In genomic region chr12:50588137-50588761, GRCm38 (mm10) we compare ENCODE assay signal across 15 mouse cellular contexts.
"Had no signal": no experiment of that assay in that cellular context is flagged by ENCODE, and none has a peak within 500 bp of the region (broad histone marks: within the 10 kb centered on the region; RNA-seq: fewer than 3 reads in every experiment).

No protein-coding gene starts in this region.

- H3K27ac ChIP-seq: intestine, embryonic 15.5 days; limb, embryonic 10.5 days; limb, embryonic 13.5 days; liver, embryonic 12.5 days; liver, embryonic 15.5 days had no signal

- H3K9ac ChIP-seq: intestine, embryonic 15.5 days; limb, embryonic 13.5 days; liver, embryonic 12.5 days; liver, embryonic 15.5 days had no signal

- DNase-seq: kidney, adult 18-20 months; kidney, adult 9 months; kidney, postnatal 14 days; kidney, postnatal 4 days; liver; lung, postnatal 4 days; midbrain, embryonic 14.5 days; right cerebral cortex, postnatal 4 days; thymus, postnatal 25 days had no signal

- H3K4me2 ChIP-seq: intestine, embryonic 15.5 days; limb, embryonic 13.5 days; liver, embryonic 12.5 days; liver, embryonic 15.5 days; midbrain, embryonic 11.5 days had no signal

- H3K27me3 ChIP-seq: intestine, embryonic 15.5 days; limb, embryonic 13.5 days; liver, embryonic 12.5 days; liver, embryonic 15.5 days had no signal

- H3K4me3 ChIP-seq: intestine, embryonic 15.5 days; limb, embryonic 10.5 days; limb, embryonic 13.5 days; liver, embryonic 12.5 days; liver, embryonic 15.5 days had no signal

- H3K4me1 ChIP-seq: intestine, embryonic 15.5 days; limb, embryonic 10.5 days; limb, embryonic 13.5 days; liver, embryonic 12.5 days; liver, embryonic 15.5 days had no signal

- H3K36me3 ChIP-seq: intestine, embryonic 15.5 days; limb, embryonic 10.5 days; limb, embryonic 13.5 days; liver, embryonic 12.5 days; liver, embryonic 15.5 days had no signal

- ATAC-seq: intestine, embryonic 15.5 days; liver, embryonic 12.5 days had no signal

- H3K9me3 ChIP-seq: intestine, embryonic 15.5 days; limb, embryonic 10.5 days; limb, embryonic 13.5 days; liver, embryonic 12.5 days; liver, embryonic 15.5 days had no signal
